Mouse (Mus musculus) erythroblast, embryonic 14.5 days (primary cell): ENCODE data around the gene Ints12. TPM values are rescaled to one million over a fixed set of nuclear protein-coding genes. Genes with fewer than 3 reads are reported as not detected.
A peak's percentile ranks its signal among the peaks of the same experiment; 100 is the strongest.

Experiments
- H3K27me3 ChIP-seq: 2 replicates; pipeline ENCODE4 v1.6.1; 2012; ENCODE audit warnings: inconsistent platforms; ENCODE audit not compliant: control insufficient read depth
- H3K36me3 ChIP-seq: 2 replicates; pipeline ENCODE4 v1.6.1; 2012; ENCODE audit warnings: mild to moderate bottlenecking, inconsistent platforms; ENCODE audit not compliant: control insufficient read depth
- H3K4me1 ChIP-seq: 2 replicates; pipeline ENCODE4 v1.6.1; 2012; ENCODE audit warnings: inconsistent platforms; ENCODE audit not compliant: control insufficient read depth
- H3K4me3 ChIP-seq: replicated peaks from 2 replicates; pipeline ENCODE3; 2012; ENCODE audit warnings: moderate library complexity, mild to moderate bottlenecking, inconsistent platforms
- H3K9me3 ChIP-seq: 2 replicates; pipeline ENCODE4 v1.6.1; 2012; ENCODE audit warnings: low read length, inconsistent platforms, mixed read lengths; ENCODE audit not compliant: control insufficient read depth
- GATA1 ChIP-seq: IDR thresholded peaks from 2 replicates; pipeline ENCODE4 v1.6.1; 2012; ENCODE audit warnings: low read length, inconsistent platforms, mixed read lengths
- TAL1 ChIP-seq: IDR thresholded peaks from 3 replicates; pipeline ENCODE4 v1.6.1; 2012; ENCODE audit warnings: low read length, inconsistent platforms, mixed read lengths
- polyA plus RNA-seq: library from polyadenylated mRNA; stranded (reverse); fragments of >175 nt; gene quantifications from 2 replicates; pipeline ENCODE4 v1.2.3, GENCODE M21; 2012

The Ints12 gene
- 0.32 and 0.35 TPM in 2 replicates for polyA plus RNA-seq

GRCm38 (mm10) chr3:133091664-133092273 lies at the start of gene Ints12, which contains the start of gene Gstcd:
Gene Ints12, plus strand, starts transcription at chr3:133091840.
Gene Gstcd, minus strand, starts transcription at chr3:133092033.
- Histone ChIP-seq H3K4me1 (peaks cover 40% of the 10 kb centered on the region), H3K36me3 (peaks cover 9% of the 10 kb centered on the region), H3K9me3 (no peaks in the 10 kb centered on the region), H3K4me3 (peak within 1 kb of the TSS; percentile 74), H3K27me3 (no peaks in the 10 kb centered on the region)
- TF ChIP-seq TAL1: no peak

GRCm38 (mm10) chr3:133052068-133052467 lies 39.6 kb upstream of the Ints12 start:
- Histone ChIP-seq H3K9me3 (no peaks in the 10 kb centered on the region), H3K4me1 (no peaks in the 10 kb centered on the region), H3K27me3 (no peaks in the 10 kb centered on the region), H3K36me3 (peaks cover 22% of the 10 kb centered on the region), H3K4me3 (no peak overlapping the region)
- TF ChIP-seq GATA1 (no peak), TAL1 (no peak)

GRCm38 (mm10) chr3:133075560-133075959 lies 16.1 kb upstream of the Ints12 start:
- H3K4me1 ChIP-seq: no peaks in the 10 kb centered on the region; the same call in 1 of the 2 replicates
- H3K36me3 ChIP-seq: peaks cover 59% of the 10 kb centered on the region
- no peaks in the 10 kb centered on the region for H3K27me3 ChIP-seq
- no peak for TF ChIP-seq GATA1
- no peak for TF ChIP-seq TAL1
- H3K4me3 ChIP-seq: no peak overlapping the region
- no peaks in the 10 kb centered on the region for H3K9me3 ChIP-seq

- no peak overlapping the region for H3K4me3 ChIP-seq
- H3K4me1 ChIP-seq: peaks cover 1% of the 10 kb centered on the region; the same call in 1 of the 2 replicates
- no peak for TF ChIP-seq TAL1
- TF ChIP-seq GATA1: no peak
- no peaks in the 10 kb centered on the region for H3K9me3 ChIP-seq
- H3K27me3 ChIP-seq: no peaks in the 10 kb centered on the region
- peaks cover 62% of the 10 kb centered on the region for H3K36me3 ChIP-seq
Observed at GRCm38 (mm10) chr3:133082736-133083135, 8.9 kb upstream of the Ints12 start.

GRCm38 (mm10) chr3:133085858-133086257 lies 5.8 kb upstream of the Ints12 start:
- Histone ChIP-seq H3K9me3 (no peaks in the 10 kb centered on the region), H3K4me1 (peaks cover 15% of the 10 kb centered on the region), H3K36me3 (peaks cover 39% of the 10 kb centered on the region), H3K4me3 (no peak overlapping the region), H3K27me3 (no peaks in the 10 kb centered on the region)
- TF ChIP-seq TAL1: no peak
- no peak for TF ChIP-seq GATA1

GRCm38 (mm10) chr3:133090247-133091120 lies 1.2 kb upstream of the Ints12 start:
- H3K36me3 ChIP-seq: no peaks in the 10 kb centered on the region
- H3K4me1 ChIP-seq: peaks cover 36% of the 10 kb centered on the region
- peak overlapping the region; percentile 74 for H3K4me3 ChIP-seq
- TF ChIP-seq TAL1 (no peak), GATA1 (no peak)
- H3K9me3 ChIP-seq: no peaks in the 10 kb centered on the region
- no peaks in the 10 kb centered on the region for H3K27me3 ChIP-seq

GRCm38 (mm10) chr3:133091121-133091663 lies 448 bp upstream of the Ints12 start:
- TF ChIP-seq GATA1 (no peak), TAL1 (no peak)
- H3K27me3 ChIP-seq: no peaks in the 10 kb centered on the region

GRCm38 (mm10) chr3:133092274-133092853 lies 724 bp downstream of the Ints12 start:
- Histone ChIP-seq H3K36me3 (peaks cover 15% of the 10 kb centered on the region), H3K4me3 (peak overlapping the region; percentile 74), H3K27me3 (no peaks in the 10 kb centered on the region), H3K4me1 (peaks cover 41% of the 10 kb centered on the region), H3K9me3 (no peaks in the 10 kb centered on the region)
- TF ChIP-seq GATA1 (no peak), TAL1 (no peak)

More at GRCm38 (mm10) chr3:133091121-133091663, 448 bp upstream of the Ints12 start:
- H3K4me3 ChIP-seq: peak overlapping the region; percentile 74
- no peaks in the 10 kb centered on the region for H3K9me3 ChIP-seq
- H3K36me3 ChIP-seq: peaks cover 5% of the 10 kb centered on the region
- peaks cover 40% of the 10 kb centered on the region for H3K4me1 ChIP-seq
